Mouse (Mus musculus): ENCODE data around the gene Asic2. TPM values are rescaled to one million over a fixed set of nuclear protein-coding genes. Genes with fewer than 3 reads are reported as not detected.

The Asic2 gene
- total RNA-seq, 2 experiments from 2014 or later: 61.5 to 63.3 TPM

DNA sequence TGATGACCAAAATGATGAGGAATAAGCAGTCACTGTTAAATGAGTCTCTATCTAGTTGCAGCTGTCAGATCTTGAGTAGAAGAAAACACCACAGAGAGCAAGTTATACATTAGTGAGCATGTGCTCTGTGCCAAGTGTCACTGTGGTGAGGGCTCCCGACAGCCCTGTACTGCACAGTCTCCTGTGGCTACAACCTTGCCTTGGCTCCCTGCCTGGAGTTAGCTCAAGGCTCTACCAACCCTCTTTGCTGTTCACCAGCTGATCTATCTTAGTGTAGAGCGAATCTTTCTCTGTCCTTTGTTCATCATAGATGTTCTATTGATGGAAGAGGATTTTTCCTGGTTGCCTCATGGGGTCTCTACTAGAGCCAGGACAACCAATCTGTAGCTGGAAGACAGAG, 494.1 kb downstream of the Asic2 start:
- DNase-seq (ENCODE audit: low spot score in 2 of 2): no peak

DNA sequence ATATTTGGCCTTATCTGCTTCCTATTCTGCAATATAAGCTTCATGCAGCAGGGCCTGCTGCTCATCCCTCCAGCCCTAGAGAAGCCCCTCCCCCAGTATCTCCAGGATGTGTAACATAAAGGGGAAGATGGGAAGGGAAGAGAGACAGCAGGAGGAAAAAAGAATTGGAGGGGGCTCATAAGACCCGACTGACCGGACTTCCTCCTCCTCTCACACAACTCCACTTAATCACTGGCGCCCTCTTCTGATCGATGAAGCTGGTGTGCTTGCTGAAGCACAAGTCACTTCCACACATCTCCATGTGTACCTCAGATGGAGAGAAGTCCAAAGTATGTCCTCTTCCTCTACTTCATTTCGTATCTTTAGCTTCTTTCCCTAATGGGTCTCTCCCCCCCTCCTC, 506.1 kb downstream of the Asic2 start:
- peak; percentile 48 to 61 for DNase-seq (ENCODE audit: low spot score in 2 of 2)

DNA sequence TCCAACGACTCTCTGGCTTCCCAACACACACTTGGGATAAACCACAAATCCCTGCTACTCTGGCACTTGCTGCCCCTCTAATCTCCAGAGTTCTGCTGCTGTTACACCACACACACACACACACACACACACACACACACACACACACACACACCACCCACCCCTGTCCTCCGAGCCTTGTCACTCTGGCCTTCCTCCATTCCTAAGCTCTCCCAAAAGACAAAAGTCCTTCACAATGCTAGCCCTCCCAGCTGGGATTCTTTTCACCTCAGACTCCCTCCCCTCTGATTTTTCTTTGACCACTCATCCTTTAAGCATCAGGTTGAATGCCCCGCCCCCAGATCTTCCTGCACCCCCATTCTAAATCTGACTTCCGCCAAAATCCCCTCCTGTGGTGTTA, 506.5 kb downstream of the Asic2 start:
- DNase-seq (ENCODE audit: low spot score in 2 of 2): no peak

DNA sequence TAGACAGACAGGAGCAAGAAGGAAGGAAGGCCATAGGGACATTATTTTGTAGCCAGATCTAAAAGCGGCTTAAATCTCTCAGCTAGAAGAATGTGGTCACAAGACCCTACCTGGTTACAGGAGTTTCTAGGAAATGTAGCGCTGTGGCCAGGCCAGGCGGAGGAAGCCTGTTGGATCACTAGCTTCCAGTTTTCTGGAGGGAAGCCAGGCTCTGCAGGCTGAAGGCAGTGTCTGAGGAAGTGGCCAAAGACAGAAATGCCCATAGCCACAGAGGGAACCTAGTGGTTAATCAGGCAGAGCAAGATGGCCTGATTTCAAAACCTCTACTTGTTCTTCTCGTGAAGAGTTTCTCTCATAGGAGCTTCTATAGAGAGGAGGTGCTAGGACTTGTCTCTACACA, 513.3 kb downstream of the Asic2 start:
- DNase-seq (ENCODE audit: low spot score in 2 of 2): peak in 1 of 2 experiments; percentile 9

DNA sequence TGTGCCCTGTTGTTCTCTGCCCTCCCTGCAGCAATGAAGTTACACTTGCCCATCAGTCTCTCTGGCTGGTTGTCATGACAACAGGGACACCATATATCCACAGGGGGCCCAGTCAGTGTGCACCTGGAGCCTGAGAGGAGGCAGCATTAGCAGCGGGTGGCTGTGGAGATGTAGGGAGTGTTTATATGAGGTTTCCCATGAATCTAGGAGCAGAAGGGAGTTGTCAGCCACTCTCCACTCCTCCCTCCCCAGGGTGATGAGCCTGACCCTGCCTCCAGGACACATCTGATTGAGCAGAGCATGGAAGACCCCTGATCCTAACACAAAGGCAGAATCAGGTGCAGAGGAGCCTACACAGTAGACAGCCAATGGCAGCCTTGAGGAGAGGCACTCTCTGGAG, 514.1 kb downstream of the Asic2 start:
- no peak for DNase-seq (ENCODE audit: low spot score in 2 of 2)

DNA sequence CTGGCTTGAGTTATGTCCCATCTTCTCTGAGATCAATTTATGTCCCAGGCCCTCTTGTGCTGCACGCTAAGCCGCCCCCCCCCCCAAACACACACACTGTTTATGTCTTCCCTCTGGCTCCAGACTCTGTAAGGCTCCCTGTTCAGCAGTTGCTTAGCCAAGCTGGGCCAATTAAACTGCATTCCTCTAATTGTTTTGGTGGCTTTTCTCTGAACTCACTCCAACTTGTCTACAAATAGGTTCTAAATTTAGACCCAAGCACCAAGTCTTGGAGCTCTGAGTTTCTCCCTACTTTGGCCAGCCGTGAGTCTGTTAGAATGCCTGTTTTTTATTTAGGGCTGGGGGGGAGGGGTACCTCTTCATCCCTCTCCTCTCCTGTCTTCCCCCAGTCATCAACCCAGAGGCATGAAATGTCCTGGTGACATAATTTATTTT, 519.0 kb downstream of the Asic2 start:
- DNase-seq (ENCODE audit: low spot score in 2 of 2): no peak

DNA sequence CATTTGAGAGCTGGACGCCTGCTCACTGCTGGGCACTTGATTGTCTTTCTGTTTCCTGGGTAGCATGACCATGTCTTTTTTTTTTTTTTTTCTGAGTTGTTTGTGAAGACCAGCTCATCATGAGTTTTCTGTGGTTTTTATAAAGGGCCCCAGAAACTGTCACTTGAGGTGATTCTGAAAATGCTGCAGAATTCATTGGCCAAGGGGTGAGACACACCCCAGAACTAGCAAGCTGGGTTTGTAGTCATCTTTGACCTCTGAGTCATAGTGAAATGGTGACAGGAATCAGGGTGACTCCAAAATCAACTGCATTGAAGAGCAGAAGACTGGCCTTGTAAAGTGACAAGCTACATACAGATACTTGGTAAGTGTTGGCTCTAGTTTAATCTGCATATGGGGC, 521.9 kb downstream of the Asic2 start:
- no peak for DNase-seq (ENCODE audit: low spot score in 2 of 2)

DNA sequence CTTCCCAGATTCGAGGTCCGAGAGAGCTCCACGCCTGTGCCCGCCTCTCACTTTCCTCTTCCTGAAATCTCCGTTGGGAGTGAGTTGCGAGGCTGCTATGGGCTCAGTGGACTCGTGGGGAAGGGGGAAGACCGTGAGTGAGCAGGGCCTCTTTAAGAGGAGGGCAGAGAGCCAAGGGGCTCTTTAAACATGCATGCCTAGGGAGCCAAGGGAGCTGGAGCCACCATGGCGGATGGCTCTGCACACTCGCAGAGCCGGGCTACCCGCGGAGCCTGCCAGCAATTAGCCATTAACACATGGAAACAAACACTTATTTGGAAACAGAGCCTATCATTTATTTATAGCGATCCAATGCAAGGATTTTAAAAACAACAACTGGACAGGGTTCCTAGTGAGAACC, 541.4 kb downstream of the Asic2 start:
- DNase-seq (ENCODE audit: low spot score in 2 of 2): peak; percentile 14 to 26

DNA sequence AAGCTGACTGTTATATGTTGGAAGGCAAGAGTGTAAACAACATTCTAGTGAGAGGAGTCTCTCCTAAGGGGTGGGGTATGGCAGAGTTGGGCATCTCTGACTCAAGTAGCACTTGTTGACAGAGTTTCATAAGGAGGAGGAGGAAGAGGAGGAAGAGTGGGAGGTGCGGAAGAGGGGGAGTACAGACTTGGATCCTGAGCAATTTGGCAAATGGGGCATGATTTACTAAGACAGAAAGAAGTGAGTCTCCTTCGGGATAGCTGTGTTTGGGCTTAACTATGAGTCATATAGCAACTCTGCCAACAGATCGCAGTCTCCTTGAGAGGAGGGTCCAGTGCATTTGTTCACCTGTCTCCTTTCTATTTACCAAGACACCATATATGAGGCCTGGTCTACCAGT, 549.1 kb downstream of the Asic2 start:
- DNase-seq (ENCODE audit: low spot score in 2 of 2): no peak

DNA sequence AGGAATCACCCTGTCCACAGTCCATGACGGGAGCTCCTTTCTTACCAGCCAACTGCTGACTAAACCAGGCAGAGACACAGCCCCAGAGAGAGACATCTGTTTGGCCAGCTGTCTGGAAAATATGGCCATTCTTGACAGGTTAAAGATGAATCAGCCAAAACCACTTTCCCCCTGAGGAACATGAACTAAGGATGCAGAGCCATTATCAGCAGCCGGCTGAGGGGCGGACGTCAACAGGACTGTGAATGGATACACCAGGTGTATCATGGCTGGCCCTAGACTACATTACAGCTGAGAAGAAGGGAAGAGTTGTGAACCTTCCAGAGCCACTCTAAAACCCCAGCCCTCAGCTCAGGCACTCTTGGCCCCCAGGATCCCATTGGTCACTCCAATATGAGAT, 550.2 kb downstream of the Asic2 start:
- DNase-seq (ENCODE audit: low spot score in 2 of 2): no peak

DNA sequence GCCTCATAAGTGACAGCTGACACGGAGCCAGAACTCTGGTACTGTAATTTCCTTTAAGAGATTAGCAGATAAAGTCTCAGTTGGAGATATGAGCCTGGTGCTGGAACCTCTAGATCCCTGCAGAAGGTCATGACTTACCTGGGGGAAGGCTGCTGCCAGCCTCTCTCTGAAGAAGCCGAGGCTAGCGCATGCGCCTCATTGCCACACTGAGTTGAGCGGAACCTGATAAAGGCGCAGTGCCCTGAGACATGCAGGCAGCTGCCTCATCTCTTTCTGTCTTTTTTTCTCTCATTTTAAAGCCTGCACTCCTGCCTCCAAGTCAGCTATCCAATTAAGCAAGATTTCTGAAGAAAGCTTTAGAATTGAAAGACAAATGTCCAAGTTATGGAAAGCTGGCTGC, 551.9 kb downstream of the Asic2 start:
- DNase-seq (ENCODE audit: low spot score in 2 of 2): peak in 1 of 2 experiments; percentile 24

DNA sequence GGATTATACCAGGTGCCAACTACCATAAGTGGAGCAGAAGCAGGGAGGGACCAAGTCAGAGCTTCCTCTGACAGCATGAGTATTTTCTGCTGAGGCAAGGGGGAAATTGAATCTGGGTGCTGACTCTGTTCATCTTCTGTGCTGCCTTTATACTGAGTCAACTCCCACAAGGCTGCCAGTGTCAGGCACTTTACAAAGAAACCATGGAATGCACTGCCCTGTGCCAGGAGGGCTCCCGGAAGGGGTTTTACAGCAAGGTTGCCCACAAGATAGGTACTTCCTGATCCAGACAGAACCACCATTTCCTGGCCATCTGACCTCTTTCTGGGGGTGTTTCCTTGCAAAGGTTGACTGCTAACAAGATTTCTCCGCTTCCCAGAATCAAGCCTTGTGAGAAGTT, 553.7 kb downstream of the Asic2 start:
- DNase-seq (ENCODE audit: low spot score in 2 of 2): no peak

DNA sequence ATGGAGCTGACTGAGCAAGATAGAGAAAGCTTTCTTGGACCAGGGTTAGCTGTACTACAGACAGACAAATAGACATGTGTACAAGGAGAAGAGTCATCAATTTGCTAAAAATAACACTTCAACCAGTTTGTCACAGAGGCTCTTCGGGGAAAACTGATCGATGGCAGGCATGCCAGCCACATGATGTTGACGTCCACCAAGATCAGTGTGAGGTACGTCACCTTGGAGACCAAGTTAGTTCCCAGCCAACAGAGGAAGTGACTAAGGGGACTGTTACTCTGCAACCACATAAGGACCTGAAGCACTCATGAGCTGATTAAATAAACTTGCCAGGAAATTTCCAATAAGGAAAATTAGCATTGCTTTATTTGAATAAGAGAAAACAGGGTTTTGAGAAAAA, 557.0 kb downstream of the Asic2 start:
- no peak for DNase-seq (ENCODE audit: low spot score in 2 of 2)

DNA sequence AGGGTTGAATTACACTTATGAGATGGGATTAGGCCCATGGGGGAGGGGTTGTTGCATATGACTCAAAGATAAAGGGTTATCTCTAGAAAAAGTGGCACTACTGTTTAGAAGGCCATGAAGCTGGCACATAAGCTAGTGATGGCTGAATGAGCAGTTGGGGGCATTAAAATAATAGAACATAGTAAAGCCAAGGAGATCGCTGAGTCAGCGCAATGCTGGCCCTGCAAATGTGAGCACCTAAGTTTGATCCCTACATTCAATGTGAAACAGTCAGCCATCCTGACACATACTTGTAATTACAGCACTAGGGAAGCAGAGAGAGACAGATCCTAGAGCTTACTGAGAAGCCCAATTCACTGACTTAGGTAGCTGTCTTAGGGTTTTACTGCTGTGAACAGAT, 562.3 kb downstream of the Asic2 start:
- no peak for DNase-seq (ENCODE audit: low spot score in 2 of 2)

DNA sequence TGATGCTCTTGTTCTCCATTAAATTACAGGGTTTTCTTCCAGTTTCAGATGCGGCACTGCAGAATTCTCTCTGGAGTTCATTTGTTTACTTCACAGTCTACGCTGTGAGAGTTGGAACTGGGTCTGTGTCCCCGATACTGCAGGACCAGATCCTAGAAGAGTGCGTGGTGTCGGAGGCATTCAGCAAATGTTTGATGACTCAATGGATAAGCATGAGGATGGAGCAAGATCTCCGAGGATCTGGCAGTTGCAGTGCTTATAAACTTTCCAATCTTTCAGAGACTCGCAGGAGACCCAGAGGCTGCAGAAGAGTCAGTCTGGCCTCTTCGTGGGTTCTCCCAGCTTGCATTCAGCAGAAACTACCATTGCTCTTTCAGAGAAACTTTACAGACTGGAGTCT, 566.0 kb downstream of the Asic2 start:
- no peak for DNase-seq (ENCODE audit: low spot score in 2 of 2)

DNA sequence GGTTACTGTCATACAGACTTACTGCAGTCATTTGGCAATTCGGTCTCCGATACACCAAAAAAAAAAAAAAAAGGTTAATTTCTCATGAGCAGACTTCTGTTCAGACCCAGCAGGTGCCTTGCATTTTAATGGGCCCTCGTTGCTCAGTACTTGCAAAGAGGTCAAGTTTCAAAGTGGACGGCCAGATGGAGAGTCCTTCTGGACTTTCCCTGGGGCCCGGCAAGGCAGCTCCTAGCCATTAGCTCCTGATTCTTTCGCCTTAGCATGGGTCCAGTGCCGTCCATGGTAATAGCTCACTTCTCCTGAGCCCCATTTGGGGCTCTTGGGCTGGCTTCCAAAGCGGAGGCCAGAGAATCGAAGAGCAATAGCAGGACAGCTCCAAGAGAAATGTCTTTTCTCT, 575.4 kb downstream of the Asic2 start:
- DNase-seq (ENCODE audit: low spot score in 2 of 2): no peak

DNA sequence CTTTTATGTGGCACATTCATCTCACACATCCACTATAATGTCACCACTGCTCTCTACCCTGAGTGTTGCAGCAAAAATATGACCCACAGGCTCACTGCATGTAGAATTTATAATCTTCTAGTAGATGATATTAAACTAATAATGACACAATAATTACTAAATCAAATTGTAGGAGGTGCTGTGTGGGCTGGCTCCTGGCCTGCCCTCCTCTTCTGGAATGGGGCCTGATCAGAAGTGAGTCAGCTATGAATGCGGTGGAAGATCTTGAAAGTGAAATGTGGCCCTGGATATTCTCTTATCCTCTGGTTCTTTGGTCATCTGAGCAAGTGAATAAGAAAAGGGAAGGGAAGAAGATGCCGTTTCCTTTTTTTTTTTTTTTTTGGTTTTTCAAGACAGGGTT, 582.1 kb downstream of the Asic2 start:
- no peak for DNase-seq (ENCODE audit: low spot score in 2 of 2)

DNA sequence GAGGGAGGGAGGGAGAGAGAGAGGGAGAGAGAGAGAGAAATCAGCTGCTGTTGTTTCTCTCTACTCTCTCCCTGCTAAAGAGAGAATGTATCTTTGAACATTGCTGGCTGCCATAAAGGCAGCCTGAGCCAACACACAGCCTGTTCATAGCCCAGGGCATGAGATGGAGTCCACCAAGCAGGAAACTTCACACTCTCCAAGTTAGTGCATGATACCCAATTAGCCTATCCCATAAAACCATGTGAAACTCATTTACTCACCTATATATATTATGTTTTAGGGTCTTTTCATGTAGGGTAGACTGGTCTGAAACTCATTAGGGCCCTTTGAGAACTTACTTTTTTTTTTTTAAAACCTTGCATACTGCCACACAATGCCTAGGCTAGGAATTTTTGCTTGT, 582.7 kb downstream of the Asic2 start:
- DNase-seq (ENCODE audit: low spot score in 2 of 2): no peak

DNA sequence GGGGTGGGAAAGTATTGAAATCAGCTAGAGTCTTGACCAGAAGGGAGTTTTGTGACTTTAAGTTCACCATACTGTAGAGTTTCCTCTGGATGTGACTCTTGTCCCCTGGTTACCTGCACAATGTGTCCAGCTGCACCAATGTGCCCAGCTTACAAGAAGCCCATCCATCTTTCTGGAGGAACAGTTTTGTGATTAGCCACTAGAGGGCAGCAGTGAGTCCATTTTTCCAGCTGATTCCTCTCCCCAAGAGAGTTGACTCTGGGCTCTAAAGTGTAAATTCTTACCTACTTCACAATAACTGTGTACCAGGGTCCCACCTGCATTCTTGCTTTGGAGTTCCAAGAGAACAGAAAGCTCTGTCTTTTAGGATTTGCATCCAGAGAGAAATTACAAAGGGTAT, 593.4 kb downstream of the Asic2 start:
- peak; percentile 71 to 79 for DNase-seq (ENCODE audit: low spot score in 2 of 2)

DNA sequence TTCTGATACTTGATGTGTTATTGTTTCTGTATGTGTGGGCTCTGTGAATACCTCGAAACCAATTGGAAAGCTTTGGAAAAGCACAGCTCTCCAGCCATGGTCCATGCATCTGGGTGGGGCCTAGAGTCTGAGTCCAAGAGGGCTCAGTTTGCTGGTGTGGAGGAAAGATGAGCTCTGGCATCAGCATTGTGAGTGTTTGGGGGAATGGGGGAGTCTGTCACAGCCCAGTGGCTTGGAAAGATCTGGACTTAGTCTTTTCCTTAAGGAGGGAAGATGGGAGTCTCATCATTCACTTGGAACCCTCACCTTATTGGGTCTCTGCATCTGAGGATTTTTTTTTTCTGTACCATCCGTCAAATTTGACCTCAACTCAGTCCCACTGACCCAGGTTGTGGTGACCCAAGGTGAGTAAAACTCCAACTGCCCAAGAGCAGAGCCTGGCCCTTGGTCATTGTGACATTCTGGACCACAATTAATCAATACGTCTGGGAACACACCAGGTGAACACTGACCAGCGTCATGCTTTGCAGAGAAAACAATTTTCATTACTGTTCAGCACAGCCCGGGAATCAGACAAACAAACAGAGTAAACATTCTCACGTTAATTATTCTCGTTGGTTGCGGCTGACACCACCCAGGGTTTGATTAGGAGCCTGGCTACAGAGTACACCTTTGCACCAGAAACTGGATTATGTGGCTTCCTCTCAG, 594.1 kb downstream of the Asic2 start:
- no peak for DNase-seq (ENCODE audit: low spot score in 2 of 2)

DNA sequence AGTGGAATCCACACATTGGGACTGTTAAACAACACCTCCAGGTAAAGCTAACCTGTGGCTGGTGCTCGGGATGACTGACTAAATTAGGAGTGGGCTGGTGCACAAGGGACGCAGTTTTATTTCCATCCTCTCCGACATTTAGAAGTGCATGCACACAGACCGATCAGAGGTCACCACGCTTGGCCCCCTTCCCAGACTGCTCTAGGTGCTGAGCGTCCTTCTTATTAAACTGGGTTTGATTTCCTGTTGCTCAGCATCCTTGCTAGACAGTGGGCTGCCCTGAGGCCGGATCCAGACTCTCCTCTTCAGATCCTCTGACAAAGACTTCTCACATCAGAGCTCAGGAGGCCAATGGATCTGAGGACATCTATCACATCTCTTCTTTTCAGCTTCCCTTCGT, 596.7 kb downstream of the Asic2 start:
- no peak for DNase-seq (ENCODE audit: low spot score in 2 of 2)

DNA sequence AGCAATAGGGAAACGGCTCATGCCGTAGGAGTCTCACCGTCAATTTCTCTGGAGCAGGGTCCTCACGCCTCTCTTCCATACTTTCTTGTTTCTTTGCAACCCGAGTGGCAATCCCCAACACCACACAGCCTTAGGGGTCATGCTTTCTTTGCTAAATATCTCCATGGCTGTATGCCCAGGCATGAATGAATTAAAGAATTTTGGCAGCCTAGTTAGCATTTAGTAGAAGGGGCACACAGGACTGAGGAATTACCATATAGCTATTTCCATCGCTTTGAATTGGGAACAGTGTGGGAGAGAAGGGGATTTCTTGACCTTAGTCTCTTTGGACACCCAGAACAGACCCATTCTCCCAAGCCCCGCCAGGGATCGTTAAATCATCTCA, 597.8 kb downstream of the Asic2 start:
- DNase-seq (ENCODE audit: low spot score in 2 of 2): no peak

DNA sequence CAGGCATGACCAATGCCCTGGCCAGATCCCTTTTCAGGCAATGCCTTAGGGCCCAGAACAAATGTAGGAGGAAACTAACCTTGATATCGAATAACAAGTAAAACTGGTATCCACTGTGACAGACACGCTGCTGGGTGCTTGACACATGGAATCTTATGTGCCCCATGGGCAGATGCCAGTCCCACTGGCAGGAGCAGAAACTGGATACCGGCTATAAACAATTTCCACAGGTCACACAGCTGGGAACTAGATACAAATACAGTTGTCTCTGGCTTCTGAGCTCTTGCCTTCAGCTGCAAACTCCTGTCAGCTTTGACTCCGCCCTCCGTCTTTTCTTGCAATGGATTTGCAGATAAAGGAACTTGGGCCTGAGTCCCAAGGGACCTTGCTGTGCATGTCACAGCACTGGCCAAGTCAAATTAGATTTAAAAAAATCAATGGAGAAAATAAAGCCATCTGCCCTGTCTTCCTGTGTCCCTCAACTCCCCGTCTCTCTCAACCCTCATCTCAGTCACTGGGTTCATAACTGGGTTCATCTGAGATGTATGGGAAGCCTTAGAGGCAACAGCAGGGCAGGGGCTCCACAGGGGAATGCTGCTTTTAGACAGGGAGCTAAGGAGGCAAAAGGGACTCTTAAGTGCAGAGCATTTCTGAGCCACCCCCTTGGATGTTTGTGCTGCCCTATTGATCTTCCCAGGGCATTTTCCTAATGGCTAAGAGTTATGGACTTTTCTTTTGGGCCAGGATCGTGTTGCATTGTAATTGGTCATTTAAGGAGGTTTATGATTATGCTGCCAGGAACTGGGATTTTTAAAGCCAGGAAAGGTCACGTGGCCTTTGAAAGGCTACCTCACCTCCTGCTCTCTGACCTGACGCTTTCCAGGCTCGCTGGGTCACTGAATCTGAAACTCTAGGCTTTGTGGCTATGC, 598.5 kb downstream of the Asic2 start:
- DNase-seq (ENCODE audit: low spot score in 2 of 2): no peak

All from layer of hippocampus, postnatal 10 days (tissue).